Mouse (Mus musculus) c-Kit-negative CD71-positive TER-119-positive erythroid progenitor cells, embryonic 14.5 days (primary cell): ENCODE data around the gene Itpr1.

Experiments
- DNase-seq: peaks from one replicate; pipeline ENCODE4 v3.0.0-alpha.2; 2013; ENCODE audit warnings: low read depth, low spot score

The Itpr1 gene

GRCm38 (mm10) chr6:108594171-108594841 lies 381.4 kb downstream of the Itpr1 start:
- DNase-seq = no peak

GRCm38 (mm10) chr6:108598691-108599090 lies 385.8 kb downstream of the Itpr1 start:
- no peak for DNase-seq

GRCm38 (mm10) chr6:108599317-108599716 lies 386.4 kb downstream of the Itpr1 start:
- DNase-seq = no peak
